Mouse (Mus musculus) layer of hippocampus, adult 8-10 months (tissue): ENCODE measurements at regions not wholly inside any gene's neighbourhood (a gene's known extent, or its start where the extent isn't known, plus 50 kb on each side); places are given as distances from the start of the nearest gene placed in this dataset.
"Not testable (repeated sequence)": the region's sequence is repeated elsewhere in the genome, so short reads cannot be mapped to it uniquely, and the experiment has no call there.

Source experiments
- DNase-seq, 2 experiments: peaks; one replicate each; pipeline ENCODE4 v3.0.0; 2022; ENCODE audit warnings: low spot score in 2 of 2

DNA sequence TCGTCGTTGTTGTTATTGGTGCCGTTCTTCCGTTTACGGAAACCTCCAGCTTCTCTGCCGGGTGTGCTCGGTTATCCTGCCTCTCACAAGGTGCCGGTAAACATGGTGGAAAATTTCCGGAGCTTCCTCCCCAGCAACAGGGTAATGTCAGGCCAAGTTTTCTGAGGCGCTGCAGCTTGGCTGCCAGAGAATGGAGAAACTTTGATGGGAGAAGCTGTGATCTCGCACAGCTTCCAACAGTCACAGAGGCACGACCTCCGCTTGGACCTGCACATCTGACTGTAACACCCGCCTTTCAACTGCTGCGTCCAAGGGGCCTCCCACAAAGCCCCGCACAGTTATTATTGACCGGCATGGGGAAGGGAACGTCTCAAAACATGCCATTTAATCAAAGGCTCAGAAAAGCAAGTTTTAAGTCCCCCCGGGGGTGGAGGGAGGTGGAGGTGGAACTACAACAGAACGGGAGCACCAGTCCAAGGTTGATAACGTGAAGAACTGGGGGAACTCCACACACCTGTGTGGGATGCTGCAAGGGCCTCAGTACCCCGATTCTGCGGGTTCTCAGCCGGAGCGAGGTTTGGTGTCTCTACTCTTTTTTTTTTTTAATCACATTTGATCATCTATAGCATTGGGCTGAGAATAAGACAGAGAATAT, 299.1 kb downstream of the Vrk1 start:
- no peak for DNase-seq

DNA sequence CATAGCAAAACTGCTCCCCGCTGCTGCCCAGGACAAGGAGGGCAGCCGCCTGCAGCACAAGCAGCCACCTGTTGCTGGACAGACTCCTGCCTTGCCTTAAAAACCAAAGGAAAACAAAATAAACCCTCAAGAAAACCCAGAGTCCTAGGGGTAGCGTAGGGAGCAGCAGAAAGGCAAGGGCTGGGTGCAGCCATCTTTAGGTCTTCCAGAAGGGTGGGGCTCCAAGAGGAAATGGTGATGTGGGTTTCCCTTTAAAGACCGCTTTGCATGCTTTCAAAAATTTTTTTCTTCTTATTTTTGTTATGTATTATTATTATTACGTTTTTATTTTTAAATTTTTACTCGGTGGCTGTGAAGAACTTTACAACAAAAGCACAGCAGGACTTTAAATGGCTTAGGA, 300.1 kb downstream of the Vrk1 start:
- no peak for DNase-seq

DNA sequence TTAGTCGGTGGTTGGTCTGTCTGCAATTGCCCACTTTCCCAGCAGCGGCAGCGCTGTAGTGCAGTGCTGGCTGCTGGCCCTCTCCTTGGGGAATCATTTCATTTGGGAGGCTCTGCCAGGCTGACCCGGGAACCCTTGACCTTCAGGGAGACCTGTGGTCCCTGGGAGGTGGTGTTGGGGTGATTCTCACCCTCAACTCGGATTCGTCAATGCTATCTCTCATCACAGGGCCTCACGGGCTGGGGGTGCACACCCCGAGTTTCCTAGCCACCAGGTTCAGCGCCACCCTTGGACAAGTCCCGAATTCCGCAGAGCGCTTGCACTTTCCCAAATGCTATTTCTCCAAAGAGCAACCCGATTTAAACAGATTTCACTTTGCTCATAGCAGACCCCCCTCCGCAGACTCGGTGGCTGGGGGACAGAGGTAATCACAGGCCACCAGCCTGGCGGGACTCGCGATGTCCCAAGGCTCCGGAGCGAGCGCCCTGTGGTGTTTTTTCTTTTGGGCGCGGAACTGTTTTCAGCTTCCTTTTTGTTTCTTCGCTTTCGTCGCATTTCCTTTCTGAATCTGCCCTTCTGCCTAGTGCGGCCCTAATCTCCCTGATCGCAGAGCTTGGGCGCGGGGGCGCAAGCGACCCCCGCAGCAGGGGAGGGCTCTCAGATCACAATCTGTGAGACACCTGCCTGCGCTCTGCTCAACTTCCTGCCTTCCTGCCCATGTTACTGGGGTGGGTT, 300.7 kb downstream of the Vrk1 start:
- no peak for DNase-seq

DNA sequence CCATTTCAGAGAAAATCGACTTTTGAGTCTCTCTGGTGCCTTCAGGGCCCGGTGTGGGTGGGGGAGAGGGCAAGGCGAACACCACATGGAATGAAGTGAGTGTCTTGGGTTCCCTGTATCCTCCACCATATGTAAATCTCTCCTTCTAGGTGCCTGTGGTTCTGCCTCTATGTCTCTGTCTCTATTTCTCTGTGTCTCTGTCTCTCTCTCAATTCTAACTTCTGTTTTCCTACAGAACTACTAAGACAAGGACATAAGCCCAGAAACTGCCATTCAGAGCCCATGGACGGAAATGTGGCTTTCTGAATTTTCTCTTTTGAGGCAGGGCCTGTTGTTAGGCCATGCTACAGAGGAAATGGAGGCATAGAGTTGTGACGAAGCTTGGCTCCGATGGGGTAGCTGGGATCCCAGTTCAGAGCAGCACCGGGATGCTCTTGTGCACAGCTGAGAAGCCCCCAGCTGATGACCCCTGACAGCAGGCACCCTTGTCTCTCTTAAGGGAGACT, 301.3 kb downstream of the Vrk1 start:
- DNase-seq, result no peak

DNA sequence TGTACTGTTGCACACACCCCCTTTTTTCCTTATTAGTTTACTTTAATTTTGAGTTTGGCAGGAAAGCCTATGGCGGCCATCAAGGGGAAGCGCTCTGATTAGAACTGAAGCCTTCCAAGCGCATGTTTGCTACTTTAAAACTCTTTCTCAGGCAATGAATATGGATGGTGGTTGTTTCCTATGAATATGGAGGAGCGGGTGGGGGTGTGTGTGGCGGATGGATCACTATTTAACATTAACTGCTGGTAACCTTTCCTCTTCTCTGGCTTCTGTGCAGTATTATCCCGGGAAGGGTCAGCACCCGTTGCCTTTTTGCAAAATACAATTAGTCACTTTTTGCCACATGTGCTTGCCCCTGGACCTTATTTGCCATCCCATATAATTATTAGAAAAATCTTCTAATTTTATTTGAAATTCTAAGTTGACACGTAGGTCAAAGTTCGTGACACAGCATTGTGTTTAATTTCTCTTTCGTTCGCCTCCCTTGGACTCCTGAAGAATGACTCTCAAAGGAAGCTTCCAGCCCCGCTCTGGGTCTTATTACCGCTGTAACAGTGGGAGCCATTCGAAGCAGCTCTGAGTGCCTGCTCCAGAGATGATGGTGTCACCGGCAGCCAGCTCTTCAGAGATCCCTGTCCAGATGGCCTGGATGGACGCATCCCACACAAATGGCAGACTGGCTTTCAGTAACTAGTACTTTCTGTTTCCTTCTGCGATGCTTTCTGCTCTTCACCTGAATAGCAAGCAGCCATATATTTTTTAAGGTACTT, 302.0 kb downstream of the Vrk1 start:
- no peak for DNase-seq

DNA sequence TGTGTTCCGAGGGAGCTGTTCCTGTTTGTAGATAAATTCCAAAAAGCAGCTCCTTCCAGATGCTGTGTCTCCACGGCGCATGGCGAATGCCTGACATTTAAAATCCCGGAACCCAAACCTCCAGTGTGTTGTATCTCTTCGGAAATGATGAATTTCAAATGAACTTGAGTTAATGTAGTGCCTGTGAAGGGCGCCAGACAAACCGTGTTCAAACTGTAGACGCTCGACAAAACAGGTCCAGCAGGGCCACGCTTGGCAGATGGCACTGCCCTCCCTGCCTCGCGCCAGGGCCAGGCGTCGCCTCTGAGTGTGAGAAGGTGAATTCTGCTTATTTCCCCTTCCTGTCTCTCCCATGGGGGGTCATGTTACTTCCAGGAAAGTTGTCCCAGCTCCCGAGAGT, 307.7 kb downstream of the Vrk1 start:
- DNase-seq, result no peak

DNA sequence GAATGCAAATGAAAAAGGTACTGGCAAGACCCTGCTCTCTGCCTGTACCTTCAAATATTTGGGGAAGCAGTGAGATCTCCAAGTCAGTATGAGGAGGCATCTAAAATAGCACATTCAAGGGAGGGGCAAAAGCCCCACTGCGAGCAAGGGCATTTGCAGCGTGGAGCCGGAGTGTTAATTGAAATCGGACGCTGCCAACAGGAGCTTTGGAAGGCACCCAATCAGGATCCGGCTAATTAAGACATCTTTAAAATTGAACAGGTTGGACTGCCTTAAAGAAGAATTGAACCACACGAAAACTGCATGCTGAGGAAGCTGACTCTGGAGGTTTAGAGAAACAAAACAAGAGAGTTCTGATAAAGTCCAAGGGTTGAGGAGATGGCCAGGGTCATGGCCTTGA, 311.5 kb downstream of the Vrk1 start:
- no peak for DNase-seq

DNA sequence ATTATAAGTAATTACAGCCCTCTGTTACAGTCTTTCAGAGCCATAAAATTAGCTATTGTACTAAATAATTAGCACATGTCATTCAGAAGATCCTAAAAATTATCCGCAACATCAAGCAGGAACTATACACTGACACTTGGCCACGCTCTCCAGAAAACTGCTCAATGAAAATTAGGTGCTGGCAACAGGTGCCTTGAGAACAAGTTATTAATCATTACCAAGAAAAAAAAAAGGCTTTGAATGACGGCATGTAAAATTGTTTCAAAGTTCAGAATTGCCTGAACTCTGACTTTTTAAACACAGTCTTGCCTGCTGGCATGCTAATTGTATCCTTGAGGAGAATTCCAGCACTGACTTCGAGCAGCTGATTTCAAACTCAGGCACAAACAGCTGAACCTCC, 316.6 kb downstream of the Vrk1 start:
- no peak for DNase-seq

DNA sequence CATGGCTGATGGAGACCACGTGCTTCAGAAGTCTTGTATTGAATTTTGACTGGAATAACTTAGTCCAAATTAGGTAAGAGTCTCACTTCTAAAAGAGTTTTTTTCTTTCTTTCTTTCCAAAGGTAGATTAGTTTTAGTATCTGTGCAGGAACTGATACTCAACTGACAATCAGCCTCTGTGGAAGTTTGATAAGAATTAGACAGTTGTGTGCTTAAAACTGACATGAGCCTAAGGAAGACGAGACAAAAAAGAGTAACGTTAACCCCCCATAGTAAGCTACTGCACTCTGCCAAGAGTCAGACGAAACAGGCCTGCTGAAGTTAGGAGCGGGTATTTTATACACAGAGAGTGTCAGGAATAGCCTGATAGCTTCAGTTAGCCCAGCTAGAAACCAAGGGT, 317.3 kb downstream of the Vrk1 start:
- DNase-seq, result no peak

DNA sequence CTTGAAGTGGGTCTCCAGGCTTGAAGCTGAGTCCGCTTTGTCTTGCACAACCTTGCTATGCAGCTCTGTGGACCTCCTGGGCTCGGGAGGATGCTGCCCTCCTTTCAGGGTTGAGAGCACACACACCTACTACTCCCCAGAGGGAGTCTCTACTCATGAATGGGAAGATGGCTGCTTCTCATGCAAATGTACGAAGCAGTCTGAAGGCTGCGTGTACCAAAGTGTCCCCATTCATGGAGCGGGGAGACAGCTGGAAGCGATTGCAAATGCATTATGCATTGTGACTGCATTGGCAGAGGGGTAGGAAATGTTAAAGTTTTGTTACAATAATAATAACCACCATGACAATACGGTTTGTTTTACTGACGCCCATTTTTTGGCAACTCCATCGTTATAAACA, 347.8 kb downstream of the Vrk1 start:
- no peak for DNase-seq

DNA sequence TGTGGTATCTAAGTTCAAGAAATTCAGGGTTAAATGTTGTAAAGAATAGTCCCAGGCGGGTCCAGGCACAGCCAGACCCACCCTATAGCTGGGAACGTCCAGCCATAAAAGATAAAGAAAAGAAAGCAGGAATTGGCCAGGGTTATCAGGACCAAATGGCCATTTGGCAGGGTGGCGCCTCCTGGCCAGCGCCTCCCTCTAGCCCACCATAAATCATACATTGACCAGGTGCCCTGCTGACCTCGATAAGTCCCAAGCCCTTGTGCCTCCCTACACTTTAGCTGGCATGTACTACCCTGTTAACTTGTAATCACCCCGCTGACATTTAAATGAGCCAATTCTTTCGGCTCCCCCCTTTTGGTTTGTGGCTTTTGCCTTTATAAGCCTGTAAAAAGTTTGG, 351.6 kb downstream of the Vrk1 start:
- not testable (repeated sequence) for DNase-seq

DNA sequence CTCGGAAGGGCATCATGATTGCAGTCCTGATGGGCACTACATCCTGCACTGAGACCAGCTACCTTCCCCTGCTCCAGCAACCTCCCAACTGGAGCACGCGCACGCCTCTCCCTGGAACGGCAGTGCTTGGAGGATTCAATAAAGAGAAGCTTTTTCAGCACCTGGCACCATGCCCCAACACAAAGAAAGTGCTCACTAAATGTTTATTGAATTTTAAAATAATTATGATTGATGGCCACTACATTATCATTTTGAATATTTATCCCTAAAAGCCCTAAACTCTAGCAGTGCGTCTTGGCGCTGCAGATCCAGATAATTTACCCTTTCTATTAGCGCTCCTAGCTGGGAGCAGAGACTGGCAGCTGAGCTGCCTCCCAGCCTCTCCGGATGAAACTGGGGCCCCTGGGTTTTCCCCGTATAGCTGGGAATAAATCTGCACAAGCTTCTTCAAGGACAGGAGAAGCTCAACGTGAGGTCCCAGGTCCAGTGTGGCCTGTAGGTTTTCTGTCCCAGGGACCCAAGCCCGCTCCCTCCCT, 364.9 kb downstream of the Vrk1 start:
- peak in 1 of 2 experiments; percentile 23 for DNase-seq

DNA sequence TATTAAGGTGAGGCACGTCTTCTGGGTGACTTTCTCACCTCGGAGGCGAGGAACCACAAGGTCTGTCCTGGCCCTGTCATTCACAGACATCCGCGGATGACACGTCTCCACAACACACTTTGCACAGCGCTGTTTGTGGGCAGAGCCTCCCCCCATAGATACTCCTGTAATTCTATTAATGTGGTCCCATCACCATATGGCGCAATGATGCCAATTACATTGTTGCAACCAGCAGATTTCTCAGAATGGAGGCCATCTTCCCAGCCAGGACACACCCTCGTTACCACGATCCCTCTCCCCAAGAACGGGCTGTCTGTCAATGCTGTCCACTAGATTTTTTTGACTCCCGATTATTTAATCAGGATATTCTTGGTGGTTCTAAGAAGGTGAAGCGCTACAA, 365.9 kb downstream of the Vrk1 start:
- DNase-seq, result no peak

DNA sequence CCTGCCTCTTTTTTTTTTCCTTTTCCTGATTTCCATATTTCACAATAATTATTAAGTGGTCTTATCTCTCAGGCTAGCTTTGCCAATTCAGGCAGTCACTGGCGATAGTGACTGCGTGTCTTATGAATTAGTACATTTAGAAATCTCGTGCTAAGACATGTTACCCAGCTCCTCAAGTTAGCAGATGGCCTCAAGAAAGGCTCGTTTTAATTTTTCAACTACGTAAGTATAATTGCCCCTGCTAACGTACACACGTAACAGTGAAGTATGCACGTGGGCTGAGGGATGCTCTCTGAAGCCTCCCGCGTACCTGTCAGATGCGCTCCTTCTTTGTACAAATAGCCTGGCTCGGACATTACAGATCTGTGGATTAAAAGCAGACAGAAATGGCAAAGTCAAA, 366.8 kb downstream of the Vrk1 start:
- DNase-seq, result no peak

DNA sequence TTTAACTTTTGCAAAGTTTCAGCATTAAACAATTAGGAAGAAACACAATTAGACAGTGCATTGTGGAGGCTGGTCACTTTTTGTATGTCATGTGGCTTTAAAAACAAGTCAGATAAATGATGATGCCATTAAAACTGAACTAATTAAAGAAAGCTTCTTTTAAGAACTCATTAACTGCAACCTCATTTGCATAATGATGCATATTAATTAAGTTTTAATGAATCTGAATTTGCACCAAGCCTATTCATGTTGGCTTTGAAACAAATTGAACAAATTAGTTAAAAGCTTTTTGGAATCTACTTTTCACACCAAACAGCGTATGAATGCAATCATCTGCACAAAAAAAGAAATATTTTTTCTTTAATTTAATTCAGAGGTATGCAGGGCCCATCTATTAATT, 367.3 kb downstream of the Vrk1 start:
- no peak for DNase-seq

DNA sequence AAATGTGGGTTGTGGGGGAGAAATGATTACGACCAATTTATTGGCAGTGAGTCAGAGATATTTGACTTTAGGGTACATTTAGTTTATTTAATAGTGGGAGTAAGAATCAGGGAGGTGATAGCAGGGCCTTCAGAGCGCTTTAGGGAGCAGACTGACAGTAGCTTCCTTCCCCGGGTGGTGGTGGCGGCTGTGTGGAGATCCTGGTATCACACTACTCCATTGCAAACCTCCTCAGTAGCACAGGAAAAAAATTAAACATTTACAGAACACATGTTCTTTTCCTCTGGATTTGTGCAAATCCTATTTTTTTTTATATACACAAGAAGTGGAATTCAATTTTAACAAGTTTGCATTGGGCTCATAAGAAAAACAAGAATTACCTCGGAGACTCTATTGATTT, 367.7 kb downstream of the Vrk1 start:
- no peak for DNase-seq

DNA sequence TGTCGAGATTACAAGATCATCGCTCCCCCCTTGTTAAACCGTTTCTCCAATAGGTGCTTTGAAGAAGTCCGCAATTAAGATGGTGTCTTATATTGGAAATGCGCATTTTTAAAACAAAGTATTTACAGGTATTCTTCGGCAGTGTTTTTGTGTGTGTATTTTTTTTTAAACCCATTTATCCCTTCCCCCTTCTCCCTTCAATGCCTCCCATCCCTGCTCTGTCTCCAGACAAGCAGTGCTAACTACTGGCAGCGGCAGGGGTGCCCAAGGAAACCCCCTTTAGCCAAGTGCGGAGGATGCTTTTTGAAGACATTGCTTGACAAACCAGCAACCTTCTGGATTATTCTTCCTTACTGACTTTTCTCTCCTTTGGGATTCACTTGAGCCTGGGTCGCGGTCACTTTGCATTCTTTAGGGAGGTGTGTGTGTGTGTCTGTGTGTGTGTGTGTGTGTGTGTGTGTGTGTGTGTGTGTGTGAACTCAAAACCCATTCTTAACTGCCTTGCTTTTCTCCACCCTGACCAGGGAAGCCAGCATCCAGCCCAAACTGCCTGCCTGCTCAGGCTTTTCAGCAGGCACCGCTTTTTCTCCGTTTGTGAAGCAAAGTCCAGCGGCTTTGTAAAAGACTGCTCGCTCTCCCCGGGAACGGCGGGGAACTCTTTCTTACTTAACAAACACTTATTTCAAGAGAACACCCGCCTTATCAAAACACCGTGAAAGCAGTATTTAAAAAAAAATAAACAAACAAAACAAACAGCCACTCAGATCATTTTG, 368.5 kb downstream of the Vrk1 start:
- DNase-seq, result no peak

DNA sequence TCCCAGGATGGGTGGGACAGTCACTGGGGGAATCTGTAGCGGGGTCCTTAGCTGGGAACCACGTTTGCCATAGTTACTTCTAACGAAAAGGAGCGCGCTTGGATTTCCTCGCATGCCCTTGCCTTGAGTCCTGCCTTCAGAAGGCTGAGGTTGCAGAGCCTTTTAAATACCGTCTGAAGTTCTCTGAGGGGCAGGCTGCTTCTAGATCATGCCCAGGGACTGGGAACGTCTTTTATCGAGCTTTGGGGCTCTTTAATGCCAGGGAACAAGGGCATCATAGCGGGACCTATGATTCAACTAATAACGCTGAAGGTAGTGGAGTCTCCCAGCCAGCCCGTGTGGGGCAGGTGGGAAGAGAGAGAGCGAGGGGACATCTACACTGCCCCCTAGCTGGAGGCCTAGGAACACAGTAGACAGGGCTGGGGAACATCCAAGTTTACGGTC, 369.1 kb downstream of the Vrk1 start:
- no peak for DNase-seq

DNA sequence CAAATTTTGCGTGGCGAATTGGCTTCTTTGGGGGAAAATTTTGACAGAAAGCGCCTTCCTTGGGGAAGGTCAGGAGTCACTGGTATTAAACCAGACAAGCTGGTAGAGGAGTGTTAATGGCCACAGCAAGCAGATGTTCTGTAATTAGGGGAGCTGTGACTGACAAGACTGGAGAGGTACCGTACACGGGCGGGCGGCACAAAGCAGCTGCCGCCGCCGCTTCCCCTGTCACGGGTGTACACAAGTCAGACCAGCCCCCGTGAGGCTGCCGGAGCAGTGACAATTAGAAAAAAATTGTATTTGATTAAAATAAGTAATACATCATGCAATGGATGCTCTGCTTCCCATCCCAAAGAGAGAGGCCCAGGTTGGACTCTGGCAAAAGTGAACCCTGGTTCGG, 369.8 kb downstream of the Vrk1 start:
- no peak for DNase-seq

DNA sequence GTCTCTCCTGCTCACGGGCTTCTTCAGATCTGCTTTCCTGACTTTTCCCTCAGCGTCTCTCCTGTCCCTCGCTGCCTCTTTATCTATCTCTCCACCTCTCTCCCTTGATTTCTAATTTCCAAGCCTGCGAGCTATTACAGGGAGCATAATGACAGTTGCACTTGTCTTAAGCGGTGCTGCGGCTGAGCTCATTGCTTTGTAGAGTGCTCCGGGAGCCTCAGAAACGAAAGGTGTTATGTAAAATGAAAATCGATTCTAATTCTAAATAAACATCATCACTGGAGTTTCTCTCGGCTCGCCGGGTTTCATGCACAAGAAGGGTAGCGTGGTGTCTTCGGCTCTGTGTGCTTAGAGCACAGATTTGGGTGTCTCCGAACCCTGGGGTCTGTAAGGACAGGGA, 371.8 kb downstream of the Vrk1 start:
- DNase-seq, result no peak

DNA sequence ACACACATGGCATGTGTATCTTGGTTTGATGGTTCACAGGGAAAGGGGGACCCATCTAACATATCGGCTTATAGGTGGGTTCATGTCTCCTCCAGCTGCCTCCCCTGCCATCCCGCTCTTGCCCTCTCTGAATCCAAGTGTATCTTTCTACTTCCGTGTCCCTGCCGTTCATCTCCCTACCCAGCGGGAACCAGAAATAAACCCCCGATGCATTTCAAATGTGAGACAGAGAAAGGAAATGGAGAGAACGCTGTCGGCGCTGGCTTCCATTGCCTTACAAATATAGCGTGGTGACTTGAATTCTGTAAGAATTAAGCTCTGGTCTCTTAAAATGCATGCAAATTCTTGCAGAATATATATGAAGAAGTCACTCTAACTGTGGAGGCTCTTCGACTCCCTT, 379.2 kb downstream of the Vrk1 start:
- DNase-seq, result no peak
